Mouse (Mus musculus) E14TG2a.4 (cell line): Measurements from ENCODE around the gene Zc3h10.

Experiments
- CTCF ChIP-seq: conservative IDR thresholded peaks from 2 replicates; pipeline ENCODE4 v1.5.1; 2014; ENCODE audit warnings: low read length
- NANOG ChIP-seq: IDR thresholded peaks from 2 replicates; pipeline ENCODE4 v1.6.1; 2014; ENCODE audit warnings: borderline replicate concordance, low read length, mixed read lengths
- POU5F1 ChIP-seq: IDR thresholded peaks from 2 replicates; pipeline ENCODE4 v1.6.1; 2014; ENCODE audit warnings: low read length, borderline replicate concordance

DNA sequence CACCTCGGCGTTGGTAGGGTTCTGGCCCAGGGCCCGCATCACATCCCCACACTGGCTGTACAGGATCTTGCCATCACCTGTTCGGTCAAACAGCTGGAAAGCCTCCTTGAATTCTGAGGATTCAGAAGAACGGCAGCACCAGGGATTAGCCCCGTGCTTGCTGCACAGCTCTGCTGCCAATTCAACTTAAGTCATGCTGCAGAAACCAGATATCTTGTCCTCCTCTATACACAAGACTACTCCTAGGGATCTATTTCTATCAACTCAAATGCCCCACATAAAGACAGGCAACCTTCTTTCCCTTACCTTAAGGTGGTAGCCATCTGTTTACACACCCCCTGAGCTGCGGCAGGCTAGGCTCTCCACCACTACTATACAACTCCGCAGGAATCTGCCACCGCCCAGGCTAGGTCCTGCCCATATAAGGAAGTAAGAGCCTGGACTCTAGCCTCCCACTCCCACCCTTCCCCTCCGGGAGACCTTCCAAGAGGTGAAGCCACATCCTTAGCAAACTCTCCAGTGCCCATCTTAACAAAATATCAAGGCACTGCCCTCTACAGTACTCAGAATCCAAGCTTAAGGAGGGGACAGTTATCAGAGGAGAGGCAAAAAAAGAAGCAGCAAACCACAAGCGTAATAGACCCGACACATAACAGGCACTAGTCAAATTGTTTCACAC, 54.8 kb downstream of the Zc3h10 start:
- TF ChIP-seq CTCF, result no peak
- TF ChIP-seq NANOG, result no peak
- TF ChIP-seq POU5F1, result no peak
